Mouse (Mus musculus) urinary bladder, postnatal 14 days (tissue): ENCODE measurements at regions not wholly inside any gene's neighbourhood (a gene's known extent, or its start where the extent isn't known, plus 50 kb on each side); places are given as distances from the start of the nearest gene placed in this dataset.
"Not testable (repeated sequence)": the region's sequence is repeated elsewhere in the genome, so short reads cannot be mapped to it uniquely, and the experiment has no call there.

Experiments used
- DNase-seq: peaks from one replicate; pipeline ENCODE4 v3.0.0; 2021; ENCODE audit warnings: low spot score

DNA sequence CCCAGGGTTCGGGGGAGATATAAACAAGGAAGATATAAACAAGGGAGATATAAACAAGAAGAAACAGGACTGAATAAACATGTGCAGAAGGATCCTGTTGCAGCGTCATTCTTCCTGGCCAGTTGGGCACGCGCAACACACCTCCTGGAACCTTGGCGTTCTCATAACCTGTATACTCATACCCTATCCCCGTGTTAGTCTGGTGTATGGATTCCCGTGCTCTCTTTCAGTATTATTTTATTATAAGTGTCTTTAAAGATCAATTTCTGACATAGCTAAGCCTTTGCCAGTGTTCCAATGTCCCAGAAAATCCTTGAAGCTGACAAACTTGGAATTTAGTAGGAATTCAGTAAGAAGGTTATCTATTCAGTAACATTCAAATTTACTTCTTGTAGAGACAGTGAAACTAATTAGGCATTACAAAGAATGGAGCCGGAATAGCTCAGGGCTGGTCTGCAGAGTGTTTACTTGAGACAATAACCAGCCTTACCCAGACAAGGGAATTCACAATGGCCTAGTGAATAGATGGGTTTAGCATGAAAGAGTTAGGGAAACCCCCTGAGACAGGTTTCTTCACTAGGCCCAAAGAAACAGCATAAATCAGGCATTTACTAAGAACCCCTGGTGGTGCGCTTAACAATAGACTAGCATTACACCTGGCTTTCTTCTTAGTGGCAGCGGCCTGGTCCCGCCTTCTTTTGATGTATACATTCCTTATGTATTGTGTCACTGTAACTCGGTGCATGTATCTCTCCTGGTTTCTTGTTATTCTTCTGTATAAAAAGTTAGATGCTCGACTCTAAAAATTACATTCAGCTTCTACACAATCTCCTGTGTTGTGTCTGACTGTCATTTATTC, 458.4 kb downstream of the Epm2a start:
- not testable (repeated sequence) for DNase-seq

DNA sequence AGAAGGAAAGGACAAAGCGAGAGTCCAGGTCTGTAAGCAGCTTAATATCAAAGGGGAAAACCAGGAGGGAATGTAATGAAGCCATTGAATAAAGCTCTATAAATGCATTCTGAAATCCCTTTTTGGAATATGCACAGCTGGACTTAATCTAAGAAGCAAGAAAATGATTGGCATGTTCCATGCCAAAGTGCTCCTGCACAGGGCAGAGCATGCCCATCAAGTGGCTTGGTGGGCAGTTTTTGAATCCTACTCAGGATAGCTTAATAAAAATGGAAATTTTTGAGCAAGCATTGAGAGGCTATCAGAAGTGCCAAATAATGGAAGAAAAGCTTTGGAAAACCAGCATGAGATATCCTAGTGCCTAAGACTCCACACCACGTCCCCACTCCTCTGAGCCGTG, 466.1 kb downstream of the Epm2a start:
- DNase-seq, result no peak

DNA sequence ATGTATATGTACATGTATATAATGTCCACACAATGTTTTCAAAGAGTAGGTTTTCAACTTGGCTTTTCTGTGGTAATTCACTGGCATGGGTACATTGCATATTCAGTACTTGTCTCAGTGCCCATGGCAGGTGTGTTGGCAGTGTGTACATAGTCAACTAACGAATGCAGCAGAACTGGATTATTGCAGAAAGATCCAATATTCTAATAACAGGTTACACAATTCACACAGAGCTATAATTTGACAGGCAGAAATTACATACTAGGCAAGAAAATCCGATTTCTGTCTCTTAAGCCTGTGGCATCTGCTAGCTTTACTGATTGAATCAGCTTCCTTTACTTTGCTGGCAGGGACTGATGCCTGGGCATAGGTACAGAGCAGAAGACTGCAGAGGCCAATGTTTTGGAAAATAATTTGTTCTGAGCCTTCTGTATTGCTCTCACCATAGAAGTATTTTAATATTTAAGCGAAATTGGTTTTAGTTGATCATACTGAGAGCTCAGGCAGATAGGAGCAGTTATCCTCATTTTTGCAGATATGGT, 479.3 kb downstream of the Epm2a start:
- no peak for DNase-seq

DNA sequence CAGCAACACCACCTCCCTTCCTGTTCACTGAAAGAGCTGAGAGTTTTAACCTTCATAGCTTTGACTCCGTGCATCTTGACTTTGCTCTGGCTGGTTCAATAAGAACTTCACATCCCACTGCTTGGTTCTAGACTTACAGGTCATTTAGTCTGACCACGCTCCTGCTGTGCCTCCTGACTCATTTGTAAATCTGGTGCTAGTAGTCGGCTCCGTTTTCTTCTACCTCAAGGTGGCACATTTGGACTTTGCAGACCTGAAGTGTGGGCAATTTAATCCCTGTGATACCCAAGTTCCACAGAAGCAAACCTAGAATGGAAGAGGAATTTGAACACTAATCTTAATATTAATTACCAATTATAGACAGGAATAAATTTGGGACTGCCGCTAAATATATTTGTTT, 497.9 kb downstream of the Epm2a start:
- DNase-seq, result no peak

DNA sequence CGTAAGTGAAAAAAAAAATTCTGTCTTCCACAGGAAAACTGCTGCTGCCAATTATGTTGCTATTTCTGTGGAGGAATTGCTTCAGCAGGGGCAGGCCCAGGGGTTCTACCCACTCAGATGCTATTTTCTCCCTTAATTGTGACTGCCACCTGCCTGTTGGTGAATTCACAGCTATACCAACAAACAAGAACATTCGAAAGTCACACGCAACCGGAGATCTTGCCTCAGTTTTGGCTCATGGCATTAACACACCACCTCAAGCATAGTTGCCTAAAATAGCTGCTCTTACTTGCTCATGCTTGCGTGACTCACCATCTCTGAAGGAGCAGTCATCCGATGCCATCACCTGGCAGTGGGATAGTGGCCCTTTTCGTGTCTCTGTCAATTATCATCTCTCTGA, 498.3 kb downstream of the Epm2a start:
- DNase-seq, result no peak

DNA sequence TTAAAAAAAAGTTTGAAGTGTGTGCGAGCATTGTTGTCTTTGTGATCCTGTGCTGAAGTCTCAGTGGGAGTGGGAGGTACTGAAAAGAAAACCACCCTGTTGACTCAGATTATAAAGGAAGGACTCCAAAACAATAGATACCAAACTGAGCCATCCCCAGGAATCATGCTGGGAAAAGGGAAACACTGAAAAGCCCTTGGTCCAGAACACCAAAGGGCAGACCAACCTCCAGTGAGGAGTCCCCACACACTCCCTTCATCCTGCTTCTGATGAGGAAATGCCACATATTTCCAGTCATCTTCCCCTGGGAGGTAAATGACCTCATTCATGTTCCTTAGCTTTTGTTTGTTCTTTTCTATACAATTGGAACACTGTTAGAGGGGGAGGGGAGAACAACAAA, 502.9 kb downstream of the Epm2a start:
- DNase-seq, result no peak

DNA sequence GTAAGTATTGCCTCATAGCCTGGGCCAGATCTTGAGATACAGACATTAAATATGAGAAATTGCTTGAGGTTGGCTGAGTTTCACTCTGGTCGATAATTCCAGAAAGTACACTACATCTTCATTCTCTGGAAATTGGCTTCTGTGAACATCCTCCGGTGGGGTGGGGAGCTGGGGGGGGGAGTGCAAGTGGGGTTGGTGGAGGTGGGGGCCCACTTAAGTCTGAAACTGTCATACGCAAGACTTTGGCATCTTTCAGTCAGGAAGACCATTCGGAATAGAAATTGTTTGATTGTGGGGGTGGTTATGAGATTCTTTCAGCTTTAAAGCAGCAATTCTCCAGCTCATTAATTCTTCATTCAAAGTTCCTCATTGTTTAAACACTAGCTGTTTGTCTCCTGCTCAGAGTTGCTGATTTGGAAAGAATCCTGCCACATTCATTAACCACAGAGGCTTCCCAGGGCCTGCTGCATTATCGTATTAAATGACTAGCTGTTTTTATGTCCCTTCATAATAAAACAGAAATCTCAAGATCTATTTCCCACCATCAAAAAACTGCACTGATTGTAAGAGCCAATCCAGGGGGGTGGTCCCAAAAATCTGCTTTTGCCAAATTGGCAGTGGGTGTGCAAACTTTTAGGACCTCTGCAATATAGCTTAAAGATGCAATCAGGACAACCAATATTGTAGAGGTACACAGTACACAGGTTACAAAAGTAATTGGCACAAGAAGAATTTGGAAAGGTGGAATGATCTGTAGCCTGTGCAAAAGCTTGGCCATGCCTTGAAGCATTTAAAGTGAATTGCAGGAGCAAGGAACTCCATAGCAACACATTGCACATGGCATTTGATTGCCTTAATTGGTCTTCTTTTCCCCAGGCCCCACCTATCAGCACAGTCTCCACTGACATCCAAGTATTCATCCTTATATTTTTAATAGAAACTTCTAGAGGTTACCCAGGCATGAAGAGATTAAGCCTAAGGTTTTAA, 532.2 kb downstream of the Epm2a start:
- DNase-seq, result no peak

DNA sequence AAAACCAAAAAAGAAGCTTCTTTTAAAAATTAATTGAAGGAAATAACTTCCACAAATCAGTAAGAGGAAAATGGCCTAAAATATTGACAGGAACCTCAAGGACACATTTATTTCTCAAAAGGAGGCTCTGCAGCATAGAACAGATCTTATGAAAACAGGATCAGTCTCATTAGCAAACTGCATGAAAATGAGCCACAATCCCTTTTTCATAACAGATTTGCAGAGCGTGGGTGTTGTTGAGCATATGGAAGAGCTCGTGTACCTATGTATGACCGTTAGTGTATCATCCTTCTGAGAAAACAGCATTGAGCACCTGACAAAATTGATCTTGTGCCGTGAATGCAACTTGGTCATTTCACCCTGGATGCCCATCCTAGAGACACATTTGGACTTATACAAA, 543.0 kb downstream of the Epm2a start:
- no peak for DNase-seq

DNA sequence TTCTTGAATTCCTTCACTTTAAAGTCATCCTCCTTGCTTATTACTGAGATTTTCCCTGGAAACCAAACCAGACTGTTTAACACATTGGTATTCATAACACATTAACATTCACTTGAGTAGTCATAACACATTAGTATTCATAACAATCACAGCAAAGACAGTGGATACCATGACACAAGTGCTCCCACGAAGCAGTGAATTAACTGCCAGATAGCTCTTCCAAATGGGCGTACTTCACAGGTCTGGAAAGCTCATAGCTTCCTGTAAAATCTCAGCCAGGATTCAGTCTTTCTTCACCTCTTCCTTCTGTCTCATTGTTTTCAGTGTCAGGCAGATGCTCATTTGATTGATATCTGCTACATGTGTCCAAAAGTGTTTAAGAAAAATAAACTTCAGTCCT, 545.7 kb downstream of the Epm2a start:
- DNase-seq, result no peak

DNA sequence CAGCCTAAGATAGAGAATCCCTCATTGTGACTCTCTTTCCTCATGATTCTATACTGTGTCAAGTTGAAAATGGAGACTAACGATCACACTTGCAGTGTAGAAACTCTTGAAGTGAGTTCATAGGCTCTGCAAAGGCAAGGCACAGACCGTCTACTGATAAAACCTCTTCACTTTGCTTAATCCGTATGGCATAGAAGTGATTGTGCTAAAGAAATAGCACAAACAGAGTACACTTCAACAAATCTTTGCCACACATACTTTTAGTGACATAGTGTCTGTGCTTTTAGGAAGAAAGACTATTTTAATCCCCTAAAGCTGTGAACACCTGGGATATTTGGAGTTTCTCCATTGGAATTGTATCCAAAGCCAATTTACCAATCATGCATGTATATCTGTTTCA, 578.9 kb downstream of the Epm2a start:
- DNase-seq, result no peak

DNA sequence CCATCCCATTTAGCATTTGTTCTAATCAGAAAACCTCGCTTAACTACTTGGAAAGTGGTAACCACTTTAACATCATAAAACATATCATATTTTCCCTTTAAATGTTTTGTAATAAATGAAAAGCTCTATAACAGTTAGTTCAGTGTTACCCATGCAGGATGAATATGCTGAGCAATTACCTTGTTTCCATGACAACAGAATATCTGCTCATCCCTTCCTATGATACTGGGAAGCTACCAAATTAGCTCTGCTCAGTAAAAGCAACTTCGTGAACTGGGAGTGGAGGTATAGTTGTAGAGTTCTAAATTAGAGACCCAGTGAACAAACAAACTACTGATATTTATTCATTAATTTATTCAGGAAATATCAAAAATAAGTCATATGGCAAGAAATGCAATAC, 595.0 kb downstream of the Epm2a start:
- no peak for DNase-seq

DNA sequence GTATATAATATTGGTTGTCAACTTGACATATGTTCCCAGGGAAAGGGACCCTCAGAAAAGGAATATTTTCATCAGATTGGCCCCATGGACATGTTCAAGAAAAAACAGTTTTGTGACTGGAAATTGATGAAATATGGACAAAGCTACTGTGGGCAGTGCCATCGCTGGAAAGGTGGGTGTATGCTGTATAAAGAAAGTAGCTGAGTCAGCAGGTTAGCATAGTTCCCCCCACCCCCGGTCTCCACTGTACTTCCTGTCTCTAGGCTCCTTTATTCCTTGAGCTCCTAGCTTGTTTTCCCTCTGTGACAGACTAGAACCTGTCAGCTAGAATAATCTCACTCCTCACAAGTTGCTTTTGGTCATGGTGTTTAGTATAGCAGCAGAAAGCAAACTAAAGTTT, 599.6 kb downstream of the Epm2a start:
- no peak for DNase-seq

DNA sequence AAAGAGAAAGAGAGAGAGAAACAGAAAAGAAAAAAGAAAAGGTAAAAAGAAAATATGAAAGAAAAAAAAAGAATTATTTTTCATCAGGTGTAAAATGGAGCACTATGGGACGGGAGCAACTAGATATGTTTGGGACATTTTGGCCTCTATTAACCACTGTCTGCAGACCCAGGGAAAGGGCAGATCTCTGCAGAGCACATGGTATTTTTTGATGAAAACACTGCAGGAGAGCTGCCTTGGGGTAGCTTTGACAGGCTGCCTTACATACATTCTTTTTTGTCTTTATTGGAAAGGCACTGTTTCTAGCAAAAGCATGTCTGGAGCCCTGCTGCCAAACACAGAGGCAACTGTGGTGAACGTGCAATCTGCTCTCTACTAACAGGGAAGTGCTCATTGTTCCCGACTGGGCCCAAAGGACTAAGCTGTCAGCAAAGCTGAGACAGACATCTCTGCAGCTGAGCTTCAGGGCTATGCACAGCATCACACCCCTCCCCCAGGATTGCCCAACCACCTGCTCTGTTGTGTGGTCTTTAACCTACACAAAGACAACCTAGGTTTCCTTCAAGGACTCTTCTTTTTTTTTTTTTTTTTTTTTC, 617.2 kb downstream of the Epm2a start:
- DNase-seq, result no peak

DNA sequence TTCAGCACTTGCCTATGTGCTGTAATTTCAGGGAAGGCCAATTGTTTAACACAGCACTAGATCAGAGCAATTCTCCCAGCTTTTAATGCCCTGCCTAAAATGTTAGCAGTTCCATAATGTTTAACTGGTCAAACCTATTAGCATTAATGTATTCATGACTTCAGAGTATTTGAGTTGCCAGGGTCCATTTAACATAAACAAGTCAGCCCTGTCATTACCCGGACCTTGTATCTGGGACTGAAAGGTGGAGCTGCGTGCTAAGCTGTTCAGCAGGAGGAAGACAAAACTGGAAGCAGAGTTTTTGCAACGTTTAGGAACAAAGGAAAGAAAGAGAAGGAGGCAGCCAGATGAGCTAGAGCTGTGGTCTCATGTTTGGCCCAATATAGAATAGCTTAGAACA, 661.8 kb downstream of the Epm2a start:
- no peak for DNase-seq

DNA sequence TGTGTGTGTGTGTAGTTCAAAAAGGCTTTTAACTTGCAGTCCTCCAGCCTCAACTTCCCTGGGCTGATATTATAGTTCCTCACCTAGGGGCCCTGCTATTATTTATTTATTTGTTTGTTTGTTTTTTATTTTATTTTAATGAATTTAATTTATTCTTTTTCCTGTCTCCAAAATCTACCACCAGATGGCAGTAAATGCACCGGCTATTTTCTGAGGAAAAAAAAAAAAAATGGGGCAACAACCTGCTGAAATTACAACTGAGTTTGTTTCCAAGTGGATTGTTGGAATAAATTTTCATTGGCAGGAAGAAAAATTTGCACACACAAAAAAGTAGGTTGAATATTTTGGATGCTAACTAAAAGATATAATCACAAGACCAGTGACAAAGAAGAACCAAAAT, 662.7 kb downstream of the Epm2a start:
- DNase-seq, result no peak

DNA sequence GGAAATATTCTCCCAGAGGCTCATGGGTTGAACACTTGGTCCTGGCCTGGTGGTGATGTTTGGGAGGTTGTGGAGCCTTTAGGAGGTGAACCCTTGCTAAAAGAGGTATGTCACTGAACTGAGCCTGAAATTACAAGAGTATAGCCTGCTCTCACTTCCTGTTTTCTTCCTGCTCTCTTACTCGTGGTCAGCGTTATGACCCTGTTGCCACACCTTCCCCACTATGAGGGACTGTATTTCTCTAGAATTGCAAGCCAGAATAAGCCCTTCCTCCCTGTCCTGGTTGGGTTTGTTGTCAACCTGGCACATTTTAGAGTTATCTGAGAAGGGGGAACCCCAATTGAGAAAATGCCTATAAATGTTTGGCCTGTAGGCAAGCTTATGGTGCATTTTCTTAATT, 674.1 kb downstream of the Epm2a start:
- no peak for DNase-seq

DNA sequence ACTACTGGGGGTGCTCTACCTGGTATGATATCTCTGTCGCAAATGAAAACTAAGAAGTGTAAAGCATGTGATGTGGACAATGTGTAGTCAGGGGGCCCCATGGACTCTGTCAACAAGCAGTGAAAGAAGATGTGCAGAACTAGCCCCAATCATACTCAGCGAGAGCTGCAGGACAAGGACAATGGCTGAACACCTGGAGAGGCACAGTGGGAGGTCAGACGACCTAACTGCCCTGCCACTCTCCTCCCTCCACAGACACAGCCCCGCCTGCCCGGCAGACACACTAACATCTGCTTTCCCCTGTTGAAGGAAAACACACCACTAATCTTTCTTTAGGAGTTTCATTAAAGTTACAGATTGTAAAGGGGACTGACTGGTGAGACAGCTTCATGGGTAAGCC, 675.1 kb downstream of the Epm2a start:
- no peak for DNase-seq

DNA sequence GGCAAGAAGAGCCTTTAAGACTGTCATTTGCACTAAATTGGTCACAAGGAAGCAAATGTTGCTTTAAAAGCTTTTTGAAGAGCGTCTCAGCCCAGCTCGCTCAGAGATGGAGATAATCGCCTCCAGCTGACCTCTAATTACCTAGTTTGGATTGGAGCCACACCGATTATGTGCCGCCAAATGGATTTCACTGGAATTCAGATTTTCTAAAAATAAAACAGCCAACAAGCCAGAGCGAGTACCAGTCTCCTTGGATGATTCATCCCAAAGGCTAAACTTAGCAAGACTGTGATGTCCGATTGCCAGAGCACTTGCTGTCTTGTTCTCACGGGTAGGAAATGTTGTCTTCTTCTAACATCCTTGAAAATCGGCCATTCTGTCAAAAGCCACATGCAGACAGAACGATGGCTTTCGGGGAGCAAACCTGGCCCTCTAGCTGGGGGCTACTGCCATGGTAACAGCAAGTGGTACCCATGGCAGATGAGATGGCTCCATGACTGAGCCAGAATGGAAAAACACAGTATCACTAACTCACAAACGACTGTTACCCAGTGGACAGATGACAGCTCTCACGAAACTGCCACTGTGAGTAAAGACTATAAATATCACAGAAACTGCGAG, 676.1 kb downstream of the Epm2a start:
- no peak for DNase-seq

DNA sequence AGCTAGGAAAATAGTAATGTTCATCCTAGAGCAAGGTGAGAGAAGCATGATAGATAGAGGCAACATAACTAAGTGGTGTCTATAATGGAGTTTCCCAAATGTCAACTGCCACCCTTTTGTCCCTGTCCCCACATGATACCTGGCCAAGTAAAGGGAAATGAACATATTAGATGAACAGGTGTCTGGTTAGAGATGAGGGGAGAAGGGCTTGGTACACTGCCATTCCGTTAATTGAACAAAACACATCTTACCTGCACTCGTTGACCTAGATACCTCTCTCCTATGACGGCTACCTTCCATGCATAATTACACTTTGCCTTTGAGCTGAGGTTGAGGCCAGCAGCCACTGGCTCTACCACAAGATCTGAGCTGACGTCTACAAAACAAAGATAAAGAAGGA, 677.4 kb downstream of the Epm2a start:
- no peak for DNase-seq

DNA sequence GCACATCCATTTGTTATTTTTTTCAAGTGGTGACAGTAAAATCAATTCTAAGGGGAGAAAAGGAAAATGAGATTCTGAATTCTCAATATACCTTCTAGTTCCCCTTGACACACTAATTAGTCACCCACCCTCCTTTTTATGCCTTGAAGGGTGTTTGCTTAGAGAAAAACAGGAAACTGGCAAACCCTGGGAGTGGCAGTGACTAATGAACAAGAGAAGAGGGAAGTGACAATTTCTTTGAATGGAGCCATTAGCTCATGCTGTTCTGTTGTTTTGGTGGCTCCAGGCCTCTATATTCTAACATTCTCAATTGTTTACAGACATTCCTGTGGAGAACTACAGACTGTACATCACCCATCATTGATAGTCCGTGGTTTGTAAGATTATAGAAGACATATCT, 692.0 kb downstream of the Epm2a start:
- DNase-seq, result no peak

DNA sequence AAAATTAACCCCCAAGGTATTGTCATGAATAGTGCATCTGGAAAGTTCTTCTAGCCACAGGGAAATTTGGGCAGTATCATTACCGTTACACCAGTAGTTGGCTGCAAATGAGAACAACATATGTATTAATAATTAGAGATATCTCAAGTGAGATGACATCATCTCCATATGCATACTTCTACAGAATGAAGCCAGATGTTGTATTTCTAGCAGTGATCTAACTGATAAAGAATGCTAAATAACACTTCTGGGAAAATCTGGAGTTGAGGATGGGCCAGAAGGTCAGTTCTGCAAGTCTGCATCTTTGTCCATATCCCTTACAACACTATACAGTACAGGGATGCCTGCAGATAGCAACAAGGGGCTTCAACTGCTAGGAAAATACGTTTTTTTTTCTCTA, 702.7 kb downstream of the Epm2a start:
- no peak for DNase-seq

DNA sequence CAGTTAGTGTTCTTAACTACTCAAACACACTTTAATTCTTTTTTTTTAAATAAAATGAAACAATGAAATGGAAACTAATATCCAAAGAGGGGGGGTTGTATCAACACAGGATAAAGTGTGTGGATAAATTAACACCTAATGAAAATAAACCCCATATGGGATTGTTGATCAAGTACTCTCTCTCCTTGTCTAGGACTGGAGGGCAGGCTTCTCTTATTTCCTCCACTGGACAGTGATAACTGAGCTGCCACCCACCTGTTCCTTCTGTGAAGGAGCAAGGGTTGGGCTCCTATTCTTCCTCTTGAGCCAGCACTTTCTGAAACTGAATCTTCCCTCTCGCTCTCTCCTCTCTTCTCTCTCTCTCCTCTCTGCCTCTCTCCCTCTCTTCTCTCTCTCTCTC, 716.5 kb downstream of the Epm2a start:
- no peak for DNase-seq
